Mouse (Mus musculus): ENCODE data around the gene Gm7137.
"Not testable (repeated sequence)": the region's sequence is repeated elsewhere in the genome, so short reads cannot be mapped to it uniquely, and the experiment has no call there.

Gm7137 gene

DNA sequence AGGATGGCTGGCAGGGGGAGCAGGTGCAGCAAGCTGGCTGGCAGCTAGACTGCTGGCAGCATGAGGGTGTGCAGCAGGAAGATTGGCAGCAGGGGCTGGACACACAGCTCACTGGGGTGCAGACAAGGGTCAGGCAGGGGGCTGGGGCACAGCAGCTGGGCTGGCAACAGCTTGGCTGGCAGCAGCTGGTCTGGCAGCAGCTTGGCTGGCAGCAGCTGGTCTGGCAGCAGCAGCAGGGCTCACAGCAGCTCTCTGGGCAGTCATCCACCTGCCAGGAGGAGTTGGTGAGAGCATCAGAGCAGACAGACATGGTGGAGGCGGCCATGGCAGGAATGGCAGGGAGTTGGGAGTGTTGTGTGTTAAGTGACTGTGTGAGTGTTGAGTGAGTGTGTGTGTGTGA lies at the start of gene Gm7137:
TSS of gene Gm7137 (minus strand) at position 325 of the 400 bp plus-strand sequence.
- not testable (repeated sequence) for DNase-seq (ENCODE audit: low spot score in 2 of 2)

- DNase-seq (ENCODE audit: low spot score in 2 of 2), result peak; percentile 9 to 13
Measured at GRCm38 (mm10) chr10:77835647-77836046, 47.6 kb upstream of the Gm7137 start, which contains the start of gene Krtap10-10. Krtap10-10 (plus strand) TSS chr10:77835947.

DNA sequence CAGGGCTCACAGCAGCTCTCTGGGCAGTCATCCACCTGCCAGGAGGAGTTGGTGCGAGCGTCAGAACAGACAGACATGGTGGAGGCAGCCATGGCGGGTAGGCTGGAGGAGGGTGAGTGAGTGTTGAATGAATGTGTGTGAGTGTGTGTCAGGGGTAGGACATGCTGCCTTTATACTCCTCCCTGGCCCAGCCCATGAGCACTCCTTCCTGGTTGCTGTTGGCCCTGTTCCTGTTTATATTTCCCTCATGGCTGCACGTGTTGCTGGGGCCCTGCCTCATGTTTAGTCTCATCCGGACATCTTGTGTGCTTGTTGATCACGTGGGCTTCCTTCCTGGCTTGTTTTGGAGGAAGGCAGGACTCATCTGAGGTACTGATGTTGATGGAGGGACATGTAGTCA lies 39.0 kb upstream of the Gm7137 start, which contains the start of gene Krtap10-4:
TSS of gene Krtap10-4 (minus strand) at position 145 of the 400 bp plus-strand sequence.
- no peak for DNase-seq (ENCODE audit: low spot score in 2 of 2)

- DNase-seq (ENCODE audit: low spot score in 2 of 2), result no peak
Measured at GRCm38 (mm10) chr10:77819203-77819602, 31.2 kb upstream of the Gm7137 start.

DNA sequence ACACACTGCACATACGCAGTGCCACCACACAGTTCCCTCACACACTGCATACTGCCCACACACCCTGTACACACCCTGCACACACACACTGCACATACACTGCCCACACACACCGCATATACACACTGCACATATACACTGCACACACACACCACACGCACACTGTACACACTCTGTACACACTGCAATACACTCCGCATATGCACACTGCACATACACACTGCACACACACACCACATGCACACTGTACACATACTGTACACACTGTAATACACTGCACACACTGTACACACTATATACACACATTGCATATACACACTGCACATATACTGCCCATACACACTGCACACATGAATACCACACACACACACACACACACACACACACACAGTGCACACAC lies 30.5 kb upstream of the Gm7137 start:
- DNase-seq (ENCODE audit: low spot score in 2 of 2), result no peak

DNA sequence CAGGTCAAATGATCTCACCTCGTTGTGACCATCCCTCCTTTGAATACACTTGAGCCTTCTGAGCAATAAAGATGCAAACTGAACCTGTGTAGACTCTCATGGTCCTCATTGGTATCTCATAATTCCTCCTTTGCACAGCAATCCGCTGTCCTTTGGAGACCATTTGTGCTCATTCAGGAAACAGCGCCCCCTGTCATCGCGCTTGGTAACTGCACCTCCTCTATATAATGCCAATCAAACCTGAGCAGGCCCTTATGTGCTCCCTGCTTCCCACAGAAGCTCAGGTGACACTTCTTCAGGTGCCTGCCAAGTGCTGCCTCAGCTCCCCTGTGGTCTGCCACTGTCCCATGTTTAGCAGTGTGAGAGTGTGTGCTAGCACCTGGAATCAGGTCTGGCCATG lies 27.5 kb upstream of the Gm7137 start:
- DNase-seq (ENCODE audit: low spot score in 2 of 2), result no peak

DNA sequence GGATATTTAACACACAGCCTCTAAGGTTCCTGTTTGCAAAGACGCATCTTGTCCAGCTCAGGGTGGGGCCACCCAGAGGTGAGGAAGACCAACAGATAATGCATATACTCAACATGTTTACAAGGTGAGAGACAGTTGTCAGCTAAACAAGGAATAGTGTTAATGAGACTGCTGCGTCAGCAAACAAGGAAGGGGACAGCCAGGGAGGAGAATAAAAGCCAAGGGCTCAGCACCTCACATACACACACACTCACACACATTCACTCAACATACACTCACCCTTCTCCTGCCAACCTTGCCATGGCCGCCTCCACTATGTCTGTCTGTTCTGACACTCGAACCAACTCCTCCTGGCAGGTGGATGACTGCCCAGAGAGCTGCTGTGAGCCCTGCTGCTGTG lies 26.4 kb upstream of the Gm7137 start, which contains the start of gene Gm2696:
TSS of gene Gm2696 (plus strand) at position 301 of the 400 bp plus-strand sequence.
- DNase-seq (ENCODE audit: low spot score in 2 of 2), result no peak

DNA sequence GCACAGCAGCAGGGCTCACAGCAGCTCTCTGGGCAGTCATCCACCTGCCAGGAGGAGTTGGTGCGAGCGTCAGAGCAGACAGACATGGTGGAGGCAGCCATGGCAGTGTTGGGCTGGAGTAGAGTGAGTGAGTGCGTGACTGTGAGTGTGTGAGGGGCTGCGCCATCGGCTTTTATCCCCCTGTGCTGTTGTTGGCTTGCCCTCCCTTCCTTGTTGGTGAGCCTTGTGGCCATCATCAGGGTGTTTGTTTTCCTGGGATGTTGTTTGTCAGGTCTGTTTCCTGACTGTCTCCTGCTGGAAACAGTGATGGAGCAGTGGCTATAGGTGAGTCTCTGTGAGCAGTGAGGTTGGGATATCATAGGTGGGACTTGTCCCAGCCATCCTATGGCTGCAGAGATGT lies 23.7 kb upstream of the Gm7137 start, which contains the start of gene Gm9507:
TSS of gene Gm9507 (minus strand) at position 101 of the 400 bp plus-strand sequence.
- DNase-seq (ENCODE audit: low spot score in 2 of 2), result no peak

DNA sequence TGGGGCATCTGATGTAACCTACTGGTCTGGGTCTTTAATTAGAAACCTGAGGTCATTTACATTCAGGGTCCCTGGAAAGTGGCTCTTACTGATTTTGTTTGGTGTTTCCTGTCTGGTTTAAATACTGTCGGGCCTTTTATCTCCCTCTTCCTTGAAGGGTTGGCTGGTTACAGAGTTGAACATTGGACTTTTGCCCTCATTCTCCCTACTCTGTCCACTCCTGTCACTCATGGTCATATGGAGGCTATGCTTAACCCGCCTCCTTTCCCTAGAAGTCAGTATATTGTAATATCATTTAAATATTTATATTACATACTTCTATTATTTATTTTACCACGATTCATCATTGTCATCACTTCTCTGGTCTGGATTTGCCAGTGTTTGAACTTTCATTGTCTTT lies 16.1 kb upstream of the Gm7137 start:
- no peak for DNase-seq (ENCODE audit: low spot score in 2 of 2)

- DNase-seq (ENCODE audit: low spot score in 2 of 2), result no peak
Measured at GRCm38 (mm10) chr10:77798921-77799508, 11.0 kb upstream of the Gm7137 start, which contains the start of gene Gm19668. Gm19668 (minus strand) TSS chr10:77799133.

DNA sequence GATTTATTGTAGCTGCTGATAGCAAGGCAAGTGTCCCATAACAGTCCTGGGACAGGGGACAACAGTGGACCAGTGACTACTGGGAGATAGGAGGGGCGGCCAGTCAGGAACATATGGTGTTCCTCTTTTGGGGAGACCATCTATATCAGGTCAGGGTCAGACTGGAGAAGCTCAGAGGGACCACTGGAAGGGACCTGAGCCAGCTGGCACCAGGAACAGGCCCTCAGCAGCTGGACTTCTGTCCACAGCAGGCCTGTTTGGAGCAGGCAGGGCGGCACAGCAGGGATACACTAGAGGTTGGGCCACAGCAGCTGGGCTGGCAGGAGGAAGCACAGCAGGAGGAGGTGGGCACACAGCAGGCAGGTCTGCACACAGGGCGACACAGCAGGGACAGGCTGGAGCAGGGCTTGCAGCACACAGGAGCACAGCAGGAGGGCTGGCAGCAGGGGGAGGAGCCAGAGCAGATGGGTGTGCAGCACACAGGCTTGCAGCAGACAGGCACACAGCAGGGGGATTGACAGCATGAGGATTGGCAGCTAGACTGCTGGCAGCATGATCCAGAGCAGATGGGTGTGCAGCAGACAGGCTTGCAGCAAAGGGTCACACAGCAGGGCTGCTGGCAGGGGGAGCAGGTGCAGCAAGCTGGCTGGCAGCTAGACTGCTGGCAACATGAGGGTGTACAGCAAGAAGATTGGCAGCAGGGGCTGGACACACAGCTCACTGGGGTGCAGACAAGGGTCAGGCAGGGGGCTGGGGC lies 10.3 kb upstream of the Gm7137 start:
- DNase-seq (ENCODE audit: low spot score in 2 of 2), result not testable (repeated sequence)

DNA sequence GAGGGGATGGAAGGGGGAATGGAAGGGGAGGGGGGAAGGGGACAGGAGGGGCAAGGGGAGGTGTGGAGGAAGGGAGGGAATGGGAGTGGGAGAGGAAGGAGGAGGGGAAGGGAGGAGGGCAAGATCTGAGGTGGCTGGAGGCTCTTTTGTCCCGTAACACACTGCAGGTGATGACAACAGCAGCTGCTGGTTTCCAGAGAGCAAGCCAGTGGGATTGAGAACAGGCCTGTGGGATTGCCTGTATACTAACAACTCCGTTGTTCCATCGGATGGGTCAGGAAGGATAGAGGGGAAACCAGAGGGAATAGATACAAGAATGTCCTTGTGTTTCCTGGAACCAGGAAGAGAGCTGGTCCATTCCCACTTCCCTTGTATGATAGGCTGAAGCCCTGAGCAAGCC lies 9.7 kb upstream of the Gm7137 start:
- no peak for DNase-seq (ENCODE audit: low spot score in 2 of 2)

- DNase-seq (ENCODE audit: low spot score in 2 of 2), result no peak
Measured at GRCm38 (mm10) chr10:77794976-77795375, 7.0 kb upstream of the Gm7137 start, which contains the start of gene Gm9639. Gm9639 (minus strand) TSS chr10:77795076.

DNA sequence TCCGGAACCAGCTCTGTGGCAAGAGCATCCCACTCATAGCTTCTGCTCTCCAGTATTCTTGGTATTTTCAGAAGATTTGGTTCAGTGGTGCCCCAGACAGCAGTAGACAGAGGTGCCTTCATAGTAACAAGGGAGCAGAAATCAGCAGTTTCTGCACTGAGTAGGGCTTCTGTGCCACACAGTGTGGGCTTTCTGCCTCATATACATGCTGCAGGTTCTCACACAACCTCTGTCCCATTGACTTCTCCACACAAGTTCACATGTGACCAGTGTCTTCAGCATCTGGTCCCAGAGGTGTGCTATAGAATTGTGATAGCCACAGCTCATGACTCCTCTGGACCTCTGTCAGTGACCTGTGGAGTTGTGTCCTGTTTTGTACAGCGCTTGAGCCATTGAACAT lies 621 bp upstream of the Gm7137 start:
- DNase-seq (ENCODE audit: low spot score in 2 of 2), result no peak

DNA sequence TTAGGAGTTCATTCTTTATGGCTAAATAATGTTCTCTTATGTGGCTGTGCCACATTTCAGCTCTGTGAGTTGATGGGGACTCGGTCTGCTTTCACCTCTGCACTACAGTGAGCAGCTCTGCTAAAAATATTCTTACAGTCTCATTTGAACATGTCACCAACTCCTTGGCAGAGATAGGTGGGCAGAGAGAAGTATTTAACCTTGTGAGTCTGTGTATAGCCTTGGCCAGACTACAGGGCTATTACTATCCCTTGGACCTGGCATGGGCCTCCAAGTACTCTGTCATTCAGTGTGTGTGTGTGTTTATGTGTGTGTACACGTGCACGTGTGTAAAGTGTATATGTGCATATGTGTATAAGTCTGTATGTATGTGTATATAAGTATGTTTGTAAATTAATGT lies 4.6 kb downstream of the Gm7137 start:
- not testable (repeated sequence) for DNase-seq (ENCODE audit: low spot score in 2 of 2)

DNA sequence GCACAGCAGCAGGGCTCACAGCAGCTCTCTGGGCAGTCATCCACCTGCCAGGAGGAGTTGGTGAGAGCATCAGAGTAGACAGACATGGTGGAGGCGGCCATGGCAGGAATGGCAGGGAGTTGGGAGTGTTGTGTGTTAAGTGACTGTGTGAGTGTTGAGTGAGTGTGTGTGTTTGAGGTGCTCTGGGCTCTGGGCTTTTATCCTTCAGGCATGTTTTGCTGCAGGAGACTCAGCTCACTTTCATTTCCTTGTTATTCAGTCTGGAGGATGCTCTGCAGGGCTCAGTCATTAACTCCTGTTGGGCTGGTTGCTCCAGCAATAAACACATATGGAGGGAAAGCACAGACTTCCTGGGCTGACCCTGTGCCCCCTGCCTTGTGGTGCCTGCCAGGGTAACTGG lies 5.6 kb downstream of the Gm7137 start, which contains the start of gene Gm3250:
TSS of gene Gm3250 (minus strand) at position 101 of the 400 bp plus-strand sequence.
- DNase-seq (ENCODE audit: low spot score in 2 of 2), result not testable (repeated sequence)

DNA sequence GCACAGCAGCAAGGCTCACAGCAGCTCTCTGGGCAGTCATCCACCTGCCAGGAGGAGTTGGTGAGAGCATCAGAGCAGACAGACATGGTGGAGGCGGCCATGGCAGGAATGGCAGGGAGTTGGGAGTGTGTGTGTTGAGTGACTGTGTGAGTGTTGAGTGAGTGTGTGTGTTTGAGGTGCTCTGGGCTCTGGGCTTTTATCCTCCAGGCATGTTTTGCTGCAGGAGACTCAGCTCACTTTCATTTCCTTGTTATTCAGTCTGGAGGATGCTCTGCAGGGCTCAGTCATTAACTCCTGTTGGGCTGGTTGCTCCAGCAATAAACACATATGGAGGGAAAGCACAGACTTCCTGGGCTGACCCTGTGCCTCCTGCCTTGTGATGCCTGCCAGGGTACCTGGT lies 11.2 kb downstream of the Gm7137 start, which contains the start of gene Gm7138:
TSS of gene Gm7138 (minus strand) at position 101 of the 400 bp plus-strand sequence.
- not testable (repeated sequence) for DNase-seq (ENCODE audit: low spot score in 2 of 2)

DNA sequence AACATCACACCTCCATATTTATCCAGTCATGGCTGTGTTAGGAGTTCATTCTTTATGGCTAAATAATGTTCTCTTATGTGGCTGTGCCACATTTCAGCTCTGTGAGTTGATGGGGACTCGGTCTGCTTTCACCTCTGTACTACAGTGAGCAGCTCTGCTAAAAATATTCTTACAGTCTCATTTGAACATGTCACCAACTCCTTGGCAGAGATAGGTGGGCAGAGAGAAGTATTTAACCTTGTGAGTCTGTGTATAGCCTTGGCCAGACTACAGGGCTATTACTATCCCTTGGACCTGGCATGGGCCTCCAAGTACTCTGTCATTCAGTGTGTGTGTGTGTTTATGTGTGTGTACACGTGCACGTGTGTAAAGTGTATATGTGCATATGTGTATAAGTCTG lies 15.9 kb downstream of the Gm7137 start:
- DNase-seq (ENCODE audit: low spot score in 2 of 2), result not testable (repeated sequence)

DNA sequence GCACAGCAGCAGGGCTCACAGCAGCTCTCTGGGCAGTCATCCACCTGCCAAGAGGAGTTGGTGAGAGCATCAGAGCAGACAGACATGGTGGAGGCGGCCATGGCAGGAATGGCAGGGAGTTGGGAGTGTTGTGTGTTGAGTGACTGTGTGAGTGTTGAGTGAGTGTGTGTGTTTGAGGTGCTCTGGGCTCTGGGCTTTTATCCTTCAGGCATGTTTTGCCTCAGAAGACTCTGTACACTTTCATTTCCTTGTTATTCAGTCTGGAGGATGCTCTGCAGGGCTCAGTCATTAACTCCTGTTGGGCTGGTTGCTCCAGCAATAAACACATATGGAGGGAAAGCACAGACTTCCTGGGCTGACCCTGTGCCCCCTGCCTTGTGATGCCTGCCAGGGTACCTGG lies 16.8 kb downstream of the Gm7137 start, which contains the start of gene Gm3238:
TSS of gene Gm3238 (minus strand) at position 101 of the 400 bp plus-strand sequence.
- DNase-seq (ENCODE audit: low spot score in 2 of 2), result not testable (repeated sequence)

DNA sequence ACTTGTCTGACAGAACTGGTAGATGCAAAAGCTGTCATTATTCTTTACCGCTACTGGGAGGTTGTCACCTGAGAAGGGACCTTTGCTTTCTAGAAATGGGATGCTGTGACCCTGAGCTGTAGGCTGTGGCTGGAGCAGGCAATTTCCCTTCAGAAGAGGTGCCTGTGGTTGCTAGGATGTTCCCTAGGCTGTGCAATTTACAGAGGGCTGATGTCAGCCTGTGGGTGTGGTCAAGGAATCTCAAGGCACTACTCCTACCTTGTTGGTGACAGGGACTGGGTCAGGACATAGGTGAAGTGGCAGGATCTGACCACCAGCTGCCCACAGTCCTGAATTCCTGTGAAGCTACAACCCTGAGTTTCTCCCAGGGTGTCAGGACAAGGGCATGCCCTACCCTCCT lies 18.3 kb downstream of the Gm7137 start:
- DNase-seq (ENCODE audit: low spot score in 2 of 2), result no peak

DNA sequence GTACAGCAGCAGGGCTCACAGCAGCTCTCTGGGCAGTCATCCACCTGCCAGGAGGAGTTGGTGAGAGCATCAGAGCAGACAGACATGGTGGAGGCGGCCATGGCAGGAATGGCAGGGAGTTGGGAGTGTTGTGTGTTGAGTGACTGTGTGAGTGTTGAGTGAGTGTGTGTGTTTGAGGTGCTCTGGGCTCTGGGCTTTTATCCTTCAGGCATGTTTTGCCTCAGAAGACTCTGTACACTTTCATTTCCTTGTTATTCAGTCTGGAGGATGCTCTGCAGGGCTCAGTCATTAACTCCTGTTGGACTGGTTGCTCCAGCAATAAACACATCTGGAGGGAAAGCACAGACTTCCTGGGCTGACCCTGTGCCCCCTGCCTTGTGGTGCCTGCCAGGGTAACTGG lies 28.4 kb downstream of the Gm7137 start, which contains the start of gene Gm3233:
TSS of gene Gm3233 (minus strand) at position 101 of the 400 bp plus-strand sequence.
- not testable (repeated sequence) for DNase-seq (ENCODE audit: low spot score in 2 of 2)

DNA sequence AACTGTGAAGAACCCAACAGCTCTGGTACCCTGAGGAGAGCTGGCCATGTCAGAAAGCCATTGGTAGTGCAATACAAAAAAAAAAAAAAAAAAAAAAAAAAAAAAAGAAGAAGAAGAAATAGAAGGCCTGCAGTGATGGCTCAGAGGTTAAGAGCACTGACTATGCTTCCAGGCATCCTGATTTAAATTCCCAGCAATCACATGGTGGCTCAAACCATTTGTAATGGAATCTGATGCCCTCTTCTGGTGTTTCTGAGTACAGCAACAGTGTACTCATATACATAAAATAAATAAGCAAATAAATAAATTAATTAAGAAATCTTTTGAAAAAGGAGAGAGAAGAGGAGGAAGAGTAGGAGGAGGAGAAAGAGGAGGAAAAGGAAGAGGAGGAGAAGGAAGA lies 34.6 kb downstream of the Gm7137 start:
- no peak for DNase-seq (ENCODE audit: low spot score in 2 of 2)
